Mouse (Mus musculus) left cerebral cortex, adult 8-10 months (tissue): ENCODE measurements around the gene Clec16a. TPM values are rescaled to one million over a fixed set of nuclear protein-coding genes. Genes with fewer than 3 reads are reported as not detected.
A peak's percentile ranks its signal among the peaks of the same experiment; 100 is the strongest.

ENCODE experiments used
- DNase-seq, 2 experiments: peaks; one replicate each; pipeline ENCODE4 v3.0.0; 2022; ENCODE audit warnings: low spot score in 2 of 2
- total RNA-seq, 4 experiments: library from RNA; stranded (reverse); gene quantifications; 2 replicates each; pipeline ENCODE4 v1.2.4; 2022

The Clec16a gene
- total RNA-seq, 4 experiments from 2014 or later = 89.8 to 97.2 (median 91.2) TPM

DNA sequence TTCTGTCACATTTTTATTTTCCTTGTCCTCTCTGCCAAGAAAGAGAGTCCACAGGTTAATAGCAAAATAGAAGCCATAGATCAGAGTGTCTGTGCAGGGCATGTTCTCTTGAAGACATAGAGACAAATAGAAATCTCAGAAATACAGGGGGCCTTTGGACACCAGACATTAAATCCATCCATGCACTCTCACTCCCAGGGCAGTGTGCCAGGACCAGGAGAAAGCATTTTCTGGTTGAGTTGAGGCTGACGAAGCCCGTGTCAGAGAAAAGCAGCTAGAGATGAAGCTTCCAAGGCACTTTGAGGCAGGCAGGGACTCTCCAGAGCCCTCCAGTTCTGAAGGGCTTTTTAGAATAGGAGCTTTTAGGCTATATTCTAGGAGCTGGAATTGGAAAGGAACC, 171.6 kb downstream of the Clec16a start:
- no peak for DNase-seq

DNA sequence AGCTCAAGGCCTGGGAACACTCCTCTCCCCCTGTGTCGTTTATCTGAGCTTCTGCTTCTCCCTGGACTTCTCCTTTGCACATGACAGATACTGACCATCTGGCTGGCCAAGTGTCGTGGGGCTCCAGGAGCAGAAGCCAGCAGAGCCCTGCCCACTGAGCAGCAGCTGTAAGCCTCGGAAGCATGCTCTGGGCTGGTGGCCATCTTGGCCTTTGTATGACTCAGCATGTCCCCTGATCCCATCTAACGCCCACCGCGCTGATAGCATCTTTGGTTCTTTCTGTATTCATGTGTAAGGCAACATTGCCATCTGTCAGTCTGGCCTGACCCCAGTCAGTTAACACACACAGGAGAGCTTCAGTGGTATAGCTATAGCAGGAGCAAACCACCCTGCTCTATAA, 174.8 kb downstream of the Clec16a start:
- no peak for DNase-seq

- DNase-seq = no peak
These were observed 177.9 kb downstream of the Clec16a start for GRCm38 (mm10) chr16:10722882-10723544.

DNA sequence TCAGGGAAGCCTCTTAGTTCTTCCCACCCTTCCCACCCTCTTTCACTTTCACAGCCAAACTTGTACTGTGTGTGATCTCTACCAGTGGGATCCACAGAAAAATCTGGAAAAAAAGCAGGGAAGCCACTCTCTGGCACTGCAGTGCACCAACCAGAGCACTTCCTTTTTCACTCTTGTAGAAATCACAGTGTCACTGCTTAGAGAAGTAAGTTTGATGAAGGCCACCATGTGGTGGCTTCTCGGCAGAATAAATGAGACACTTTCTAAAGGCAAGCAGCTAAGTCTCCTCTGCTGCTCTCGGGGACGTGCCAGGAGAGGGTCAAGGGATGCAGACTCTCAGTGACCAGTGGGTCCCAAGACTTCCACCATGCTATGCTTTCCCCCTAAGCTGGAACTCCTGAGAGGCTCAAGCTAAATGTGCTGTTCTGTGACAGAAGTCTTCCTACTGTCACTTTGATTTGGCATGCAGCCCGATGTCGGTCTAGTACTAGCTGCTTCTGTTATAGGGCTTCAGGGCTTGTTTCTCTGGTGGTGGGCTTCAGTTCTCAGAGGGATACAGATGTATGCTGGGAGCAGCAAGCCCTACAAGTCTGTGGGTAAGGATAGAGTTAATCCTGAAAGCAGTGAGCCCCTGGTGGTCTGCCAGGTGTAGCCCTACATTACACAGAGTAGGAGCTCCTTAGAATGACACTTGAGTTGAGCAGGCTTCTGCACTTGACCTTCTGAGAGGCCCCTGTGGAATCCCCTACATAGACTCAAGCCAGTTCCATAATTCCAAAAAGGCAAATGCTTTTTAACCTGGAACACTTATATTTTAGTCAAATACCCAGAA, 178.9 kb downstream of the Clec16a start:
- DNase-seq = no peak

GRCm38 (mm10) chr16:10725156-10725555, 180.0 kb downstream of the Clec16a start:
- DNase-seq = no peak

GRCm38 (mm10) chr16:10727630-10728029, 182.5 kb downstream of the Clec16a start:
- DNase-seq = no peak

GRCm38 (mm10) chr16:10728886-10729285, 183.7 kb downstream of the Clec16a start:
- no peak for DNase-seq

DNA sequence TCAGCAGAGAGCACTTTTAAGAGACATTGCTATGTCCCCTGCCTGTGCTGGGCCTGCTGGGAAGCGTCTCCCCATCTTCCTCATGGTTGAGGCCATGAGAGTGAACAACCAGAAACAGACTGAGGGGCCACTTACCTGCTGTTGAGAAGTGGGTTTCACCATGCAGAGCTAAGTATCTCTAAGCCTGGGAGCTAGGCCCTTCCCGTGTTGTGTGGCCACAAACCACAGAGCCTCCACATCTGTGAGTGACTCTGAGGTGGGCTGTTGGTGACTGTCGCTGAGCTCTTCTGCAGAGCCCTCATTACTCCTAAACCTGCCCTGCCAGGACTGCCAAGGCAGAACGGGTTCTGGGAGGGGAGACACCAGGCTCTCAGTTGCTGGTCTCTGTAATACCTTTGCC, 185.8 kb downstream of the Clec16a start:
- DNase-seq = no peak

DNA sequence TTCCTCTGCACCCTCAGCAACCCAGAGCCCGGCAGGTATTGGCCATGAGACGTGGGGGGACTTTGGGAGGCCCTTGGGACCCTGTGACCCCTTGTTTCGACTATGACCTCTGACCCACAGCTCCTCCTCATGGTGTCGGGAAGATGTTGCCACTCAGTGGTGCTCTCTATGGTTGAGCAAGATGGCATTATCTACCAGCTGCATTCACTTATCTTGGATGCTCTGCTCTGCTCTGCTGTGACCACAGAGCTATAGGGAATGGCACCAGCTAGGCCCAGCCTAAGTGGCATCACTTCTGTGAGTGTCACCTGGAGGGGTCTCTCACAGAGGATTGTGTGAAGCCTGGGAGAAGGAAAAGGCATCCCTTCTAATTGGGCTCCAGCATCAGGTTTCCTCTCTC, 186.6 kb downstream of the Clec16a start:
- DNase-seq = no peak

DNA sequence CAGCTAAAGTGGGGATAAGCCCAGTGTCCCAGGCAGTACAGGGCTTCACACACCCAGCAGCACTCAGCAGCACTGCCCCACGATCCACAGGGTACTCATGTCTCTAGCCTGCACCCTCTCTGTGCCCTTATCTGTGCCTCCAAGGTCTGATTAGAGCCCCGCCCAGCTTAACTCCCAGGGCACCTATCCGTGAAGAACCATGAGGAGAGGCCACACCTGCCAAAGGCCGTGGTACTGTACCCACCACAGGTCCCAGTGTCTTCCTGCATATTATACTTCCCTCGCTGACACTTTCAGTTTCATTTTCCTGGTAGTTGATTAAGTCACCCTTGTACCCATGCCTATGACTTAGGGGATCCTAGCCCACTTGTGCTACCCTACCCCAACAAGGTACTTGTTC, 187.3 kb downstream of the Clec16a start:
- no peak for DNase-seq

DNA sequence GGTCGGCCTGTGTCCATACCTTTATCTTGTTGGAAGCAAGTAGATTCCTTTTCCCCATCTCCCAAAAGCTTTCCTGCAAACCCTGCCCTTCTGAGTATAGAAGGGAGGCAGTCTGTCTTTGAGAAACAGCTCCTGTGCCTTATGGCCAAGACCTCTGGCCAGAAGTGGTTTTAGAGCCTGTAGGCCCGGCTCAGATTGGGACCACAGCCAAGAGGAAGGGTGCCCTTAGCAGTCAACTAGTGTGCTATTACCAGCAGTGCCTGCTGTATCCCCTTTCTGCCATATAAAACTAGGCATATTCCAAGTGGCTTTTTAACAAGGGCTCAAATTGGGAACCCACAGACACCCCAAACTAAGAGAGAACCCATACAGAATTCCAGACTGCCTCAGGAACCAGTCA, 190.6 kb downstream of the Clec16a start:
- no peak for DNase-seq

- no peak for DNase-seq
These were observed 191.2 kb downstream of the Clec16a start for GRCm38 (mm10) chr16:10736364-10736763.

DNA sequence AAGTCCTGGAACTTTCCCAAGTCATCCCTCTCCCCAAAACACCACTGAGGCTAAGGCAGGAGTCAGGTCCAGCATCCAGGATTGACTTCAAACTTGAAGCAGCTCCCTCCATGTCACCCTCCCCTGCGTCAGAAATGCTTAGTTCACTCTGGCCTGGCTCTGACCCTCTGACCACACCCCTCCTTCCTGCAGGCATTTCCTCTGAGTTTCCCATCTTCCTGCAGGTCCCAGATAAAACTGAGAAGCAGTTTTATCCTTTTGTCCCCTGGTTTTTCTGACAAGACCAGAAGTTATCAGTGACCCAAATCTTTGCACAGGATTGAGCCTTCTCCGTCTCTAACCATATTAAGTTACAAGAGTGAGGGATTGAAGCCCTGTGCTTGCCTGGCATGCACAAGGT, 192.4 kb downstream of the Clec16a start:
- DNase-seq = no peak

- no peak for DNase-seq
These were observed 193.7 kb downstream of the Clec16a start for GRCm38 (mm10) chr16:10738866-10739265.

GRCm38 (mm10) chr16:10739854-10740398, 194.8 kb downstream of the Clec16a start:
- no peak for DNase-seq

DNA sequence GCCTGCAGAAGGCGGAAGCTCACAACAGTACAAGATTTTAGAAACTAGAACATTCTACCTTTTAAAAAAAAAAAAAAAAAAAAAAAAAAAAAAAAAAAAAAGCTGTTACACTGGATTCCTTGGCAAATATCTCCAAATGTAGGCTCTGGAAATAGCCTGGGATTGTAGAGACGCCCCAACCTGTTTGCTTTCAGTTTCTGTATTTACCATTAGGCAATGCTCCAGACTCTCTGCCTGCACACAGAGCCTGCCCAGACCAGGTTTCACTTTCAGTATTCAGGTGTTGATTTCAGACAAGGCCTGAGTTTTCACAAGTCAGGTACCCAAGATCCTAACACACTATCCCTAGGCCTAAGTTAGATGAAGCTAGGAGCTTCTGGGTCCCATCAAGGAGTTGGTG, 195.9 kb downstream of the Clec16a start:
- DNase-seq = peak in 1 of 2 experiments; percentile 27

DNA sequence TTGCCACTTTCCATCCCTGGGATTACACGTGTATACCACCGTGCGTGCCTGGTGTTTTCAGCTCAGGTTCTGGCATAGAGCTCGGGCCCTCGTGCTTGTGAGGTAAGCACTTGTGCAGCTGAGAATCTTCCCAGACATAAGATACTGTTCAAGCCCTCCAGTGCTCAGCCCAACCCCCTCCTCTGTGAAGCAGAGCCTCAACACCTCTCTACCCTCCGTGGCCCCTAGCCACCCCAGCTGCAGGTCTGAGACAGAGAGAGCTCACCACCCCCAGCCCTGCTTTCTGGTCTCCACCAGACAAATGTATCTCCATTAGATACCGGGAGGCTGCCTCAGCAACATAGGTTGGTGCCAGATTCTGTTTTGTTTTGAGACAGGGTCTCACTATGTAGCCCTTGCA, 204.1 kb downstream of the Clec16a start:
- DNase-seq = no peak

DNA sequence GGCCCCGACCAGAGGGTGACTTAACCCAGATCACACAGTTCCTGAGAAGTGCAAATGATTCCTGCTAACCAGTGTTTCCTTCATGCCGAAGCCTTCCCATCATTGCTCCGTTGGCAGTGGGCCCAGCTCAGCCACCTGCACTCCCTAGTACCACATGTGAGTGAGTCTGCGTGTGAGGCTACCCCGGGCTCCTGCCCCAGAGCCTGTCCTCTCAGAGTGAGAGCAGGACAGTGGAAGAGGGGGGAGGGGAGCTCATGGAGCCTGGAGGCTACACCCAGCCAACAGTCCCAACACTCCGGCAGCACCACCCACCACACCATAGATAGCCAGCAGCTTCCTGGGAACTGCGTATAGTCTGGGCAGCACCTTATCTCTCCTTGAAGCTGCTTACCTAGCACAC, 204.7 kb downstream of the Clec16a start:
- peak in 1 of 2 experiments; percentile 24 for DNase-seq

DNA sequence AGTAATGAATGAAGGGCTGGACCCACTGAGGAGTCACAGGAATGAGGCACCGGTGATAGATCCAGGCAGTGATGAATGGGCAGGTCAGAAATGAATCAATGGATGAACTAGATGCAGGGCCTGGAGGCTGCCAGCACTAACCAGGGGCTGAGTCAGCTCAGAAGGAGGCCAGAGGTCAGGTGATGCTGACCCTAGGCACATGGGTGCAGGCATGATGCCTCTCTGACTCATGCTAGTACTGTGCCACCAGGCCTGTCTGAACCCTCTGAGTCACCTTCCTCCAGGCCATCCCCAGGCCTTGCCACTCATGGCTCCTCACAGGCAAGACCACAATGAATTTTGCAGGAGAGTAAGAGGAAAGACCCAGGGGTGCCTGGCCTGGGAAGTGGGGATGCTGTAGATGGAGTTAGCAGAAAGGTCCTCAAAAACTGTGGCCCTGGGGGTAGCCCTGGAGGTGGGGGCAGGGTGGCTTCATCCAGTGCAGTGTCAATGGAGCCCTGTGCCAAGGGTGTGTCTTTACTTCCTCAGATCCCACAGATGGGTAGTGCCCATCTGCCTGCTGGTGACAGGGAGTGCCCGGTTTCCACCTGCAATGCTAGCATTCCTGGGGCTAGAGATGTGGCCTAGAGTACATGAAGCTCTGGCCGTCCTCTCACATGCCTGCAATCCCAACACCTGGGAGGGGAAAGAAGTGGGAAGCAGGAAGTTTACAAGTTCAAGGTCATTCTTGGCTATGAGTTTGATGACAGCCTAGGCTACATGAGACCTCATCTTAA, 209.6 kb downstream of the Clec16a start:
- no peak for DNase-seq

- no peak for DNase-seq
These were observed 211.0 kb downstream of the Clec16a start for GRCm38 (mm10) chr16:10756168-10756567.

DNA sequence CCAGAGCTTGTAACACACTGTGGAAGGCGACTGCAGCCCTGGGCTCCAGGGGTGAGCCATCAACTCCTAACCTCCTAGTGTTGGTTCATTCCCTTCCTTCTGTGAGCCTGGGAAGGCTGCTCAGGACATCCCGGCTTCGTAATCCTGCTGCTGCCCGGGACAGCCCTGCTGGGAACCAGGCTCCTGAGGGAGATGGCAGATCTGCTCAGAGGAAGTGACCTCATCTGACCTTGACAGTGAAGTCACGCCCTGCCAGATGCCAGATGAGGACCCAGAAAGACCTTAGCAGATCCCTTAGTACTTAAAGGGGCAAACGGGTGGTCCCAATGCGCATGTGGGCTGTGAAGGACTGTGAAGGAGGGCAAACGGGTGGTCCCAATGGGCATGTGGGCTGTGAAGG, 216.0 kb downstream of the Clec16a start:
- no peak for DNase-seq
